Mouse (Mus musculus): ENCODE measurements around the gene Hist1h2br. TPM values are rescaled to one million over a fixed set of nuclear protein-coding genes. Genes with fewer than 3 reads are reported as not detected.

Gene Hist1h2br
- polyA plus RNA-seq, 1 experiment = 21.9 TPM

GRCm38 (mm10) chr13:21884586-21884985 is 51.0 kb downstream of the Hist1h2br start:
- no peaks in the 10 kb centered on the region for H3K27me3 ChIP-seq (ENCODE audit: control insufficient read depth)
- TF ChIP-seq TAL1 (IDR thresholded peaks at IDR 0.05; ENCODE audit: low read length) (no peak), GATA1 (IDR thresholded peaks at IDR 0.05; ENCODE audit: low read length) (no peak)
- H3K9me3 ChIP-seq (ENCODE audit: control insufficient read depth, low read length) = no peaks in the 10 kb centered on the region
- H3K4me1 ChIP-seq (ENCODE audit: control insufficient read depth) = peaks cover 16% of the 10 kb centered on the region
- H3K36me3 ChIP-seq (ENCODE audit: control insufficient read depth) = no peaks in the 10 kb centered on the region
- no peak overlapping the region for H3K4me3 ChIP-seq (replicated peaks)

Other genes starting within 250 kb of the Hist1h2br start
- not detected in 2 replicates for gene Olfr1362, start 219.7 kb upstream of the Hist1h2br start, polyA plus RNA-seq (2012)
- gene Olfr11, start 191.2 kb upstream of the Hist1h2br start, polyA plus RNA-seq (2012) = 0.04 TPM in 1 of 2 replicates, not detected in the other
- gene Olfr1361, start 170.4 kb upstream of the Hist1h2br start, polyA plus RNA-seq (2012) = not detected in 2 replicates
- not detected in 2 replicates for gene Olfr1360, start 156.3 kb upstream of the Hist1h2br start, polyA plus RNA-seq (2012)
- not detected in 2 replicates for gene Olfr1359, start 135.6 kb upstream of the Hist1h2br start, polyA plus RNA-seq (2012)
- gene Hist1h2bl, start 117.6 kb upstream of the Hist1h2br start, polyA plus RNA-seq (2012) = 2.0 and 7.9 TPM in 2 replicates
- 28.0 and 37.9 TPM in 2 replicates for gene Hist1h2ai, start 117.3 kb upstream of the Hist1h2br start, polyA plus RNA-seq (2012)
- gene Hist1h3h, start 116.1 kb upstream of the Hist1h2br start, polyA plus RNA-seq (2012) = 27.8 and 67.4 TPM in 2 replicates
- 1.8 and 3.9 TPM in 2 replicates for gene Hist1h2bm, start 111.7 kb upstream of the Hist1h2br start, polyA plus RNA-seq (2012)
- 1.3 and 2.7 TPM in 2 replicates for gene Hist1h4j, start 98.7 kb upstream of the Hist1h2br start, polyA plus RNA-seq (2012)
- 23.3 and 64.1 TPM in 2 replicates for gene Hist1h4k, start 83.2 kb upstream of the Hist1h2br start, polyA plus RNA-seq (2012)
- gene Hist1h2ak, start 79.9 kb upstream of the Hist1h2br start, polyA plus RNA-seq (2012) = 57.8 and 123 TPM in 2 replicates
- gene Hist1h2bn, start 79.6 kb upstream of the Hist1h2br start, polyA plus RNA-seq (2012) = 2.7 and 5.2 TPM in 2 replicates
- gene Hist1h1b, start 53.1 kb upstream of the Hist1h2br start, polyA plus RNA-seq (2012) = 2.6 and 5.0 TPM in 2 replicates
- 16.8 and 41.5 TPM in 2 replicates for gene Hist1h3i, start 50.4 kb upstream of the Hist1h2br start, polyA plus RNA-seq (2012)
- 15.8 and 41.3 TPM in 2 replicates for gene Hist1h2an, start 46.5 kb upstream of the Hist1h2br start, polyA plus RNA-seq (2012)
- gene Hist1h2bp, start 46.3 kb upstream of the Hist1h2br start, polyA plus RNA-seq (2012) = 2.2 and 5.1 TPM in 2 replicates
- gene Hist1h2bq, start 23.5 kb upstream of the Hist1h2br start, polyA plus RNA-seq (2012) = 12.6 and 20.2 TPM in 2 replicates
- 4,119 and 4,310 TPM in 2 replicates for gene Hist1h2ao, start 23.3 kb upstream of the Hist1h2br start, polyA plus RNA-seq (2012)
- gene Hist1h4m, start 22.0 kb upstream of the Hist1h2br start, polyA plus RNA-seq (2012) = 26.4 and 43.3 TPM in 2 replicates
- gene Hist1h4n, start 1.5 kb upstream of the Hist1h2br start, polyA plus RNA-seq (2012) = 0.78 and 5.7 TPM in 2 replicates
- gene Hist1h2ap, start 236 bp upstream of the Hist1h2br start, polyA plus RNA-seq (2012) = 9,149 and 11,620 TPM in 2 replicates
- gene Zfp184, start 111.4 kb downstream of the Hist1h2br start, polyA plus RNA-seq (2012) = not detected in 2 replicates
- not detected in 2 replicates for gene Pom121l2, start 147.5 kb downstream of the Hist1h2br start, polyA plus RNA-seq (2012)
- not detected in 2 replicates for gene Prss16, start 176.0 kb downstream of the Hist1h2br start, polyA plus RNA-seq (2012)
- 105 and 181 TPM in 2 replicates for gene Hist1h2ah, start 201.8 kb downstream of the Hist1h2br start, polyA plus RNA-seq (2012)
- gene Hist1h2bk, start 202.1 kb downstream of the Hist1h2br start, polyA plus RNA-seq (2012) = 6.1 and 13.9 TPM in 2 replicates
- gene Hist1h4i, start 207.6 kb downstream of the Hist1h2br start, polyA plus RNA-seq (2012) = 24.7 and 42.0 TPM in 2 replicates
- gene Hist1h2ag, start 209.2 kb downstream of the Hist1h2br start, polyA plus RNA-seq (2012) = 9.1 and 21.8 TPM in 2 replicates
- gene Hist1h2bj, start 209.5 kb downstream of the Hist1h2br start, polyA plus RNA-seq (2012) = 17.0 and 19.6 TPM in 2 replicates

Measured in erythroblast, embryonic 14.5 days (primary cell).